Mouse (Mus musculus): ENCODE data around the gene Actl6a.

Gene Actl6a

DNA sequence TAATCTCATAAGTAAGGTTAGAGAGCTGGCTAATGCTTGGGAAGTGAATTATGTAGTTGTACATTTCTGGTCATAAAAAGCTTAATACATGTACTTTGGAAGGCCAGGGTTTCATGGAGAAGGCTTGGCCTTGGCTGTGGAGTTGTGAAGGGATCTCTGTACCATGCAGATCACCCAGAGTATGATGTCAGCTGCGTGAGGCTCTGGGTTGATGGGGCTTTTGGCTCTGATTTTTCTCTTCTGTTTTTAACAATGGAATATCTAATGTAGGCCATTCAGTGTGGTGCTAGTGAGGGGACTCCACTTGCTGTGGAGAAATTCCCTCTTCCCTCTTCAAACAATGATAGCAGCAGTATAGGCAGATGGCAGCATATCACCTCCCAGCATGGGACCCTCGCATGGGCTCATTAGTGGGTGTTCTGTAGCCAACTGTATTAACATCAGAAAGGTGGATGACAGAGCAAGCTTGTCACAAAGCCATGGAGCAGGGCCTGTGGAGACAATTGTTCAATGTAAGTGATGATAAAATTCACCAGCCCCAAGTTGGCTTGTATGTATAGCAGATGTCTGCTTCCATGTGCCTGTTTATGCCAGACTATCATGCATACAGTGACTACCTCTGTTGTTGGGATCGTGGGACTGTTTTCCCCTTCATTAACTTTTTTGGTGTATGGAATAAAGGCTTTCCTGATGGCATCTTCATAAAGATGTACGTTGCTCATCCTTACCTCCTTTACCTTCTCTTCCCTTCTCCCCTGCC, 43.9 kb downstream of the Actl6a start:
- DNase-seq (ENCODE audit: low spot score in 2 of 2), result no peak

DNA sequence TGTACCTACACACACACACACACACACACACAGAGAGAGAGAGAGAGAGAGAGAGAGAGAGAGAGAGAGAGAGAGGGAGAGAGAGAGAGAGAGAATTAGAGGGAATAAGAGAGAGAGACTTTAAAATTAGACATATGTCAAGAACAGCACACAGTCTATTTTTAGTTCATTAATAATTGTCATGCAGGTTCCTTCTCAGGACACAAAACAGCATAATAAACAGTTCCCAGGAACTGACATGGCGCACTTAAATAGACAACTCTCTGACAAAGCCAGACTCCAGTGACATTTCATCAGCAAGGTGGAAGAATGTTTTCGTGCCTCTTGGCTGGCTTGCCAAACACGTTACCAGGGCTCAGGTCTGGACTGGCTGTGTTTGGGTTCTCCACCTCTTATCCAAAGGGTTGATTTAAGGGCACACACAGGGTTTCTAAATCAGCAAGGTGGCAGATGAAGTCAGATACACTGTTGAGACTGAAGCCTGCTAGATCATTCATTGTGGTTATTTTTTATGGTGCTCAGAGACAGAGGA, 48.4 kb downstream of the Actl6a start:
- no peak for DNase-seq (ENCODE audit: low spot score in 2 of 2)

DNA sequence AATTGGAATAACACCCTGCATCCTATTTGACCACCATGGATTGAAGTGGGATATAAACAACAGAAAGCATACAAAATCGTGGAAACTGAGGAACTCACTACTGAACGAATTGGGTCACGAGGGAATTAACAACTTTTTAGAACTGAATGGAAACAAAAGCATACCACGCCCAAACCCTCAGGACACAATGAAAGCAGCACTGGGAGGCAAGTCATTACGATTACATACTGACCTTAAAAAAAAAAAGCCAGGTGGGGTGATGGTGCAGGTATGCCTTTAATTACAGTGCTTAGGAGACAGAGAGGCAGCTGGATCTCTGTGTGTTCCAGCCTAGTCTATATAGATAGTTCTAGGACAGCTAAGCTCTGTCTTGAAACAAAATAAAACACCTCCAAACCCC, 53.1 kb downstream of the Actl6a start:
- no peak for DNase-seq (ENCODE audit: low spot score in 2 of 2)

DNA sequence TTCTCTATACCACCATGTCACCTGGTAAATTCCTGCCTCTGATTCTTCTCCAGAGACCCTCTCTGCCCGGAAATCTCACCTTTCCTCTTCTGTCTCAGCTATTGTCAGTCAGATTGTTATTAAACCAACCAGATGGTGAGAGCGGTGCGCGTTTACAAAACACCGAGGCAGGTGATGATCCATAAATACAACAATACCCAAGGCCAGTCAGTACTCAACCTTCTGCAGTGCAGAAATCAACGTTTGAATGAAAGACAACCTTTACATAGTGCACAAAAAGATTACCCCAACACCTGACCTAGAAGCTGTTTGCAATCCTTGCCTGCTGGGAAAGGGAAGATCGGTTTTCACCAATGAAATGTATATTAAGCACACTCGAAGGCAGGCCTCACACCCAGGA, 56.9 kb downstream of the Actl6a start:
- no peak for DNase-seq (ENCODE audit: low spot score in 2 of 2)

GRCm38 (mm10) chr3:32763902-32764301, 57.8 kb downstream of the Actl6a start:
- no peak for DNase-seq (ENCODE audit: low spot score in 2 of 2)

GRCm38 (mm10) chr3:32770781-32771180, 64.7 kb downstream of the Actl6a start:
- DNase-seq (ENCODE audit: low spot score in 2 of 2), result no peak
